Mouse (Mus musculus) NIH3T3 (cell line): ENCODE data around the gene Gm29133.

Experiments used
- DNase-seq: peaks from one replicate; pipeline ENCODE4 v3.0.0-alpha.2; 2012; ENCODE audit warnings: low read depth

The Gm29133 gene

GRCm38 (mm10) chr3:75747897-75748296, at the start of gene Gm29133:
TSS of gene Gm29133 (plus strand) at chr3:75748197.
- no peak for DNase-seq

- DNase-seq, result no peak
These were observed 48.9 kb upstream of the Gm29133 start for GRCm38 (mm10) chr3:75699088-75699487.

GRCm38 (mm10) chr3:75701336-75701735, 46.7 kb upstream of the Gm29133 start:
- no peak for DNase-seq

GRCm38 (mm10) chr3:75706536-75706935, 41.5 kb upstream of the Gm29133 start:
- no peak for DNase-seq

GRCm38 (mm10) chr3:75713678-75714295, 34.2 kb upstream of the Gm29133 start:
- no peak for DNase-seq

GRCm38 (mm10) chr3:75720663-75721062, 27.3 kb upstream of the Gm29133 start:
- peak; percentile 62 for DNase-seq

GRCm38 (mm10) chr3:75730982-75731600, 16.9 kb upstream of the Gm29133 start:
- no peak for DNase-seq

- no peak for DNase-seq
These were observed 4.1 kb upstream of the Gm29133 start for GRCm38 (mm10) chr3:75743664-75744437.

- DNase-seq, result no peak
These were observed 2.7 kb upstream of the Gm29133 start for GRCm38 (mm10) chr3:75745343-75745742.

- DNase-seq, result no peak
These were observed 15.4 kb downstream of the Gm29133 start for GRCm38 (mm10) chr3:75763351-75763750.

- DNase-seq, result no peak
These were observed 26.3 kb downstream of the Gm29133 start for GRCm38 (mm10) chr3:75774253-75774652.

GRCm38 (mm10) chr3:75808001-75808400, 60.0 kb downstream of the Gm29133 start:
- DNase-seq, result no peak

- DNase-seq, result no peak
These were observed 75.9 kb downstream of the Gm29133 start for GRCm38 (mm10) chr3:75823934-75824333.

- DNase-seq, result no peak
These were observed 76.5 kb downstream of the Gm29133 start for GRCm38 (mm10) chr3:75824458-75824857.

GRCm38 (mm10) chr3:75834827-75835226, 86.8 kb downstream of the Gm29133 start:
- DNase-seq, result no peak

- peak; percentile 92 for DNase-seq
These were observed 87.4 kb downstream of the Gm29133 start for GRCm38 (mm10) chr3:75835286-75835967.
